Mouse (Mus musculus): ENCODE measurements at regions not wholly inside any gene's neighbourhood (a gene's known extent, or its start where the extent isn't known, plus 50 kb on each side); places are given as distances from the start of the nearest gene placed in this dataset.

DNA sequence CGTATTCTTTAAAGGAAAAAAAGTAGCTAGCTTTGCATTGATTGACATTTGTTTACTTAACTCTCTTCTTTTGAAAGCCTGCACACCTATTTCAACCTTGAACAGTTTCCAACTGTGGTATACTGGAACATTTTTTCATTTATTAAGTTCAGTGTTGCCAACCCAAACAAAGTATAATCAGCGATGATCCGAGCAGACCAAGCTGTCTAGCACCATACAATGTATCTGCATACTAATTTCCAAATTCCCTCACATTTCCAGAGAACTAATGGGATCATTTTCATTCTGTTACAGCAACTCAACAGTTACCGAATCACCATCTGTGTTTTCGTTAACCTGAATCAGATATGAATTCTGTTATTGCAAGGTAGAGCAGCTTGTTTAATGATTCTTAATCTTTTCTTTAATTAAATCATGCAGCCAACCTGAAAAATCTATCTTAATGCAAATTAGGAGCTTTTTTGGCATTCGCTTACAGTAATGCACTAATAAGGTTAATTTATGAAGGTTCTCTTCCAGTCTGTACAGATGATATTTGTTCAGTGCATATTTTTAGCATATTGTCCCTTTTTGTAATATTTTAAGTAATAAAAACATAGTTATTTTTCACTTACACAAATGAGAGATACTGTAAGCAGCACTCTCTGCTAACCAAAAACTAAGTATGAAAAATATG is 719.5 kb upstream of the Zeb2 start:
- DNase-seq: no peak

DNA sequence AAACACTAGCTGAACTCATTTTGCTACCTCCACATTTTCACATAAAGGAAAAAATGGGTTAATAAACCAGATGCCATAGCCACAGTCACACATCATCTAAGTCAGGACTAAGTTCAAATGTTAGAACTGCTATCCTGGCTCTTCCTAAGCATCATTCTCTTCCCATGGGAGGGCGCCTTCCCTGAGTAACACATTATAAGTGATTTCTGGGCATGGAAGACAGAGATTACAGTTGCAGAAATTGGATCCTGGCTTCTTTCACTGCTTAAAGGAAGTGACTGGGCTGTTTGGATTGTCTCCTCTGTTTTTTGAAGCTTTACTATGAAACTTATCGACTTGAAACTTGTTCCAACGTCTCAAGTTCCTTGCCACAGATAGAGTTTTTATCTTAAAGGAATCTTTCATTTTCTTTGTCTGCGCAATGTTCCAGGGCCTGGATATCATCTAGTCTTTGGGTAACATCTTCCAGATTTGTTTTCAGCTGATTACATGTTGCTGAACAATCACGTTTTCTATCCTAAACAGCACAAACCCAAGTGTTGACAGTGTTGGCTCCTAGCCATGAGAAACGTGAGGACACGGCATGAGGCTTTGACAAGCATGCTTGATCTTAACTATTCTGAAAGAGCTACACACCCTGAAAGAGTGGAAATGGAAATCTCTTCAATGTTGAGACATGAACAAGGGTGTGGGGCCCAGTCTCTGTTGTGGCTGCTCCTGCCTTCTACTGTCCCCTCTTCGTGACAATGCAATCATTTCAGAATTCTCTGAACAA is 700.9 kb upstream of the Zeb2 start:
- DNase-seq: no peak

DNA sequence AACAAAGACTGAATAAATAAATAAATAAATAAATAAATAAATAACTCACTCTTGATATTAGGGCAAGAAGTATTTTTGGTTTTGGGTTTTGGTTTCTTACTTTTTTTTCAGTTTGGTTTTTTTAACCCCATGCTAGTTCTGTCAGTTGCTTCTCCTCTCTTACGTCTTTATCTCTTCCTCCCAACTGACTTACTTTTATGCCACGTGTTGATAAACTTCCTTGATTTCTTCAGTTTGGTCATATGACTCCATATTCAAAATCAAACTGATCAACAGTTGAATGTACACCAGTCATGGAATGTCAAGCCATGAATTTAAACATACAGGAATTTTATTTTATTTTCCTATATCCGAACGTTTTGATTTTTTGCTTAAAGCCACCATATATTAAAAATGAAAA is 697.5 kb upstream of the Zeb2 start:
- no peak for DNase-seq

DNA sequence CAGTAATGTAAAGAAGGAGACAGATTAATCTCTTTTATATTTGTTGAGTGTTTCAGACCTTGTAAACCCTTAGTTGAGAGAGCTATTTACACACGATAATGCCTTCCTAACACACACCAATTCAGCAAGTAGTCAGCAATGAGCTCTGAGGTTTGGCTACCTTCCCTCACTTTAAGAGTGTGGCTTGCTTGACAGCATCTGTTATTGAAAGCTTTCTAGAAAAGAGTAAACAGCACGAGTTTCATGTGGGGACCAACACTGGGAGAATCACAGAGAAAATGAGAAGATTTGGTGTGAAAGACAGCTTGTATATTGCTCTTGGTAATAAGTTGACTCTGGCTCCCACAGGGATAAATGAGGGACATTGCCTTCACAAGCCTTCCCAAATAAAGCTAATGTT is 688.1 kb upstream of the Zeb2 start:
- no peak for DNase-seq

DNA sequence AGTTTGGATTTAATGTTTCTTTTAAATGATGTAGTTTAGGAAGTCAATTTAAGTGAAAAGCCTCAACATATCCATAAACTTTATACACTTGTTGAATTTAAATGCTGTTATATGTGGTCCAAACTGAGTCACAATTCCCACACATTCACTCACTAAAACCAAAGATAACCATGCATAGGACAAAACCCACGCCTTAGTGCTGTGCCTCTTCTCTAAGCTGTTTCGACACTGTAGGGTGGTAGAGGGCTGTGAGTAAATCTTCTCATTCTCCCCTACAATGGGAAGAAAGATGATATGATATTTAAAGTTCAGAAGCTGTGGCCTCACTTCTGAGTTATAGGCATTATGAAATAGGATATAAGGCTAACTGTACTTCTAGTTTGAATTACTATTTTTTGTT is 682.9 kb upstream of the Zeb2 start:
- DNase-seq: no peak

DNA sequence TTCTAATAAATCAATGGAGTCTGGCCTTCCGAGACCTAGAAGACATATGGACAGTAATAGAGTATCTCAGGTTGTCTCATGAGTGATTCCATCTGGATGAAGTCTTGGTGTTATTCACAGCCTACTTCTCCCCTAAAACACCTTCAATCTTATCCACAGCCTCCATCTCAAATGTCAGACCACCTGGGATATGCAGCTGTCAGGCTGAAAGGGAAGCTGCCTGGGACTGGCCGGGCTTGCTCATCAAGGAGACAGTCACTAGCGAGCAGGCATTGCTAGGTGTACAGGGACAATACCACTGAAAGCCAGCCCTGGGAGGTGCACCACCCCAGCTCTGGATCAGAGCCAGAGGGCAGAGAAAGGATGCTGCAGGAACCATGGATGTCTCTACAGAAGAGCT is 676.4 kb upstream of the Zeb2 start:
- DNase-seq: no peak

DNA sequence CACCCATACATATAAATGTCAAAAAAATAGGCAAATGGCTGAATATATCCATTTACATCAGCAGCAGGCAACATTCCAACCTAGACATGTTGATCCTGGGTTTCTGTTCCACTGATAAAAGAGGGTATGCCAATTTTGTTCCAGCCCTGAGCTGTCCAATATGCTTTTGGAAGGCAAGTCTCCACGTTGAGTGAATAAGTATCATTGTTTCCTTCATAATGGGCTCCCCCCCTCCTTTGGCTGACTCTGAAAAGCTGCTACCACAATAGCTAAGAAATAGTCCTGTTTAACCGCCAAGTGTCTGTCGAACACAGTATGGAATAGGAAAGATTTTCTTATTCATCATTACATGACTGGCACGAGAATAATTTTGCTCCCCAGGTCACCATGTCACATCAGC is 672.5 kb upstream of the Zeb2 start:
- DNase-seq: no peak

DNA sequence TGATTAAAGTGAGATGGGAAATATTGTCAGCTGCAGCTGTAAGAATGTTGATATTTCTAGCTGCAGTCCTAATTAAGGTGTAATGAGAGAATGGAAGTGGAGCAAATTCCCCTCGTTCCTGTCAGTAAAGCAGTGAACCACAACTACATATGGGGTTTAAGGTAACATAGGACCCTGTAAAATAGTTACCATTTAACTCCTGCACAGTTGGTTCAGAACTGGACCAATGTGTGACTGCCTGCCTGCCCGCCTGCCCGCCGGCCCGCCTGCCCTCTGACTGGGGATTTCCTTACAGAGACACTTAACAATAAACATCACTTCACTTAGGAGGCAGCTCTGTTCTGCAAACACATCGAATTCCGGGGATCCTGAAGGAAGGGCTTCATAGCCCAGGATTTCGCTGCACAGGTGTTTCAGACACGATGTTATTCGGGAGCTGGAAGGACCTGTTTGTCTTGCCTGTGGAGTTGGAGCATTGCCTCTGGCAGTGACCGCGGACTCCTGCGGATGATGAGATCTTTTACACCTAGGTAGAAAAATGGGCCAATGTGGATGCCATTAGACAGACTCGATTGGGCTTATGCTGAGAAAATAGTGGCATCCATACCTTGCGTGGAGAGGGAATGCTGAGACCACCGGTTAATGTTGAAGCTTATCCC is 670.7 kb upstream of the Zeb2 start:
- DNase-seq: no peak

DNA sequence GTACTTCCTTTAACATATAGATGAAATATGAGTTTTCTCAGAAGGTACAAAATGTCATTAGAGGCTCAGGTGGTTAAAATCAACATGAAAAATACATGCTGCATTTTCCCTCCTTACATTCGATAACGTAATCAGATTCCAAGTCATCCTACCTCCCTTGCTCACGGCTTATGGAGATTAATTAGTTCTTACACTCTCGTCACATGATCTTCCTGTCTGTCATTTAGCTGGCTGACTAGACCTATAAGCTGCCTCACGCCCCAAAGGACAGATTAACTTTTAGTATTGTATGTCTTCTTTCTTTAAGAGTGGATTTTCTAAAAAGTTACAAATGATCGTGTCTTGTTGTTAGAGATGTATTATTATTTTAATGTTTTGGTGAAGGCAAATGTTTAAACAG is 669.6 kb upstream of the Zeb2 start:
- DNase-seq: no peak

DNA sequence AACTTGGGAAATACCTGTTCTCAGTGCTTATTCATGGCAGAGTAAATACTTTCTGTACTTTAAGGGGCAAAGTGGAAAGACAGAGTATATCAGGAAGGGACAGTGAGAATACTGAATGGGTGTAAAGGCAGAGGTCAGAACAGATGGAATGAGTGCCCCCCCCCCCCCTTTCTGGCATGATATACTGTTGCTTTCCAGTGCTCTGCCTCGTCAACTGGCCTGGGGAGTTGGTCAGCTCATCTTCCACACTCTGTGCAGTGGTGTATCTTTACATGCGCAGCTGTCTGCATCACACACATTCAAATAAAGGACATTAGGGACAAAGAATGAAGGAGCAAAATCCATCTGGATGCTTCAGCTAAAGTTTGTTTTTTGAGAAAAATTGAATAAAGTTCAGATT is 668.5 kb upstream of the Zeb2 start:
- no peak for DNase-seq

DNA sequence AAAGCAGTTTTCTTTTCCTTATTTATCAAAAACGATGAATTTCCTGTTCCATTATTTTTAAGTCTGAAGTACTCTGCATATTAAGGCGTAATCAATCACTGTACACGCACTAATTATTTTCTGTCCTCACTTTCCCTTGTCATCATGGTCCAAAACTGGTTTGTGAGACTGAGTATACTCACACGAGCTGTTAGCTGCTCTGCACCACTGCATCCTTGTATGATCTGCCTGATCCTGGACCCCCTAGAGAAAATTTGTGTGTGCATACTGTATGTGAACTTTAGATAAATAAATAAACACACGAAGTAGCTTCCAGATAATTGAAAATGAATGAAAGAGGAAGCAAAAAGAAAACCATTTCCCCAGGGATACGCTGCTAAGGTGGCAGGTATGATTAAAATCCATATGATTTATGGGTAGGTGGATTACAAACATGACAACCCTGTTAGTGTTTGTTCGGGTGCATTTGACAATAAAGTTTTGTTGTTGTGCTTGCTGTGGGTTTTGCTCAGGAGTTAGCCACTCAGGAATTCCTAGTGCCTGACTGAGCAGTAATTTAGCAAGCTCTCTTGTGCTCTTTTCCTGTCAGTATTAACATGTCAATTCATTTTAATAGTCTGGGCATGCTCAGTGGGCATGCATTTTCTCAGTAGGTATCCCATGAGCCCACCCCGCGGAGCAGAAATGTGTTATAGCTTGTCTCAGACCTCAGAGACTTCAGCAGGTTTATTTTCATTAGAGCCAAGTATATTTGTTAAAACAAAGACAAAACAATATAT is 666.6 kb upstream of the Zeb2 start:
- no peak for DNase-seq

DNA sequence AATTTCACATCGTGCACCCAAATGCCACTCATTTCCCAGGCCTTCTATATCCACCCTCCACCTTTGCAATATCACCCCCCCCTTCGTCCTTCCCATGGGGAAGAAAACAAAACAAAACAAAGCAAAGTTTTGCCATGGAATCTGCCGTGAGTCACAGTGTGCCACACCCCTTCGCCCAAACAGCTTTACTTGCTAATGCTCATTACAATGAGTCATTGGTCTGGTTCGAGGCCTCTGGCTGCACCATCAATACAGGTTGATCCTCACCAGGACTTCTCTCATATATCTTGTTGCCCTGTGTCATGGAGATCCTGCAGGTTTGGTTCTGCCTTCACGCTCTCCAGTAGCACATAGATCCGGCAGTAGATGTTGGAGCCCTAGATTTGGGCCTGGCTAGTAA is 660.3 kb upstream of the Zeb2 start:
- DNase-seq: no peak

DNA sequence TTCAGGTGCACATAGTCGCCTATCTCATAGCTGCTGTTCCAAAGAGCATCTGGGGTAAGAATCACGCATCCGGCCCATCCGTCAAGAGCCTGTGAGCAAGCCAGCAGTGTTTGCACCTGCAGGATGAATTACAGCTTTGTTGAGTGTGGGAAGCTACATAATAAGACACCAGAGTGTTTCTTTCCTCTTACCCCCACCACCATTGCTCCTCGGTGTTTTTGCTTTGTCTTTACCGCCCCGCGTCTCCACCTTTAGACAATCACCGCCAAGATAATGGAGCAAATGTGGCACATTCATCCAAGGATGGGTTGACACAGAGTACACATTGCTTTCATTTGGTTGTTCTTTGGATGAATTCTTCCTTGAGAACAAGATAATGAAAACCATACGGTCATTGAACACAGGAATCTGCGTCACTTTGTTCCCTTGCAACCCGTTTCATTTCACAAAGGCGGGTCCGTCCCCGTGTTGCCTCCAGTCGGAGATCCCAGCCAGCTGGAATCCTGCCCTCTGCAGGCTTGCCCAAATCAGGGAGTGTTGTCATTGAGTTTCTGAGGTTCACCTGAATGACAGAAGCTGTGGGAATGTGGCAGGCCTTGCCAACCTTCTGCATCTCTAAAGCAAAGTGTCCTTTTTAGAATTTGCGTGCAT is 659.4 kb upstream of the Zeb2 start:
- DNase-seq: no peak

DNA sequence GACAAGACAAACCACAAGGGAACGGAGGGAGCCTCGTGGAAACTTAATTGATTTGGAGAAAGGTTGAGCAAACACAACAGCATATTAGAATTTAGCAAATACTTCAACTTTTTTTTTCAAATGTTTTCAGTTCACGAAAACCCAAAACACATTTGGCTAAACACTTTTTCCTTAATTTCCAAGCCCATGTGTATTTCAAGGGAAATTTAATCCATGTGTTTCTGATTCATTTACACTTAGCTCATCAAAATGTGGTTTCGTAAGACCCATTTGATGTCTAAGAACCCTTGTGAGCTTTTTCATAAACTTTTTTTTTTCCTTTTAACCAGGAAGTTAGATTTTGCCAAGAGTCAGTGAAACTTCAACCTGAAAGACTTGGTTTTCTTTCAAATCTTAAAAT is 658.5 kb upstream of the Zeb2 start:
- DNase-seq: no peak

DNA sequence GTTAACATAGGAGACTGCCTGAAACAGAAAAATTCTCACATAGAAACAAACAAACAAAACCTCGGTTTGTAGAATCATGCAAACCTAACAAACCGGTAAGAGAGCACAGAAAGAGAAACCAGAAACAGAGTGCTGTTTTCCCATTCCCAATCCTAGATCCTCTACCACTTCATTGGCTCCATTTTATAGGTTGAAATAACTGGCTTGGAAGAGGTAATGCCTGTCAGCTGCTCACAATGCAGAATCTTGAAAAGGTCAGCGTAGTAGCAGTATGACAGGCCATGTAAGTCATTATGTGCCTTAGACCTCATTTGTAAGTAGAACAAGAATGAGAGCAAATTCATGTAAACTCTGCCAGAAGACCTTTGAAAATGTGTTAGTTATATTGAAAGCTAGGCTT is 657.2 kb upstream of the Zeb2 start:
- DNase-seq: no peak

DNA sequence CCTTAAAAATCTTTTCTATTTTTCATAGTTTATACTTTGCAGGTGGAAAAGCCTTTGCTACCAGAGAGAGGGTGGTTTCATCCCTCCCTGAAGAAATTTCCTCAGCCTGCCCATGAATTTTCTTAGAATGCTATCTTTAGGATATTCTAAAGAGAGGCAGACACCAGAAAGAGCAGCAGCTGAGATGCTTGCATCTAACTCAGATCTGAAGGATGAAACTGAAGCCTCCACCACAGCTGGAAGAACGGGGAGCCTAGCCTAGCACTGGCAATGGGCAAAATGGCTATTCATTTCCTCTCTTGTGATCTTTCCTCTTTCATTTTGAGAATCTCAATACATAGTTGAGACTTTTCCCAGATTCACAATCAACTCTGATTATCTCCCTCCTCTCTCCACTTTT is 640.0 kb upstream of the Zeb2 start:
- DNase-seq: peak; percentile 7

DNA sequence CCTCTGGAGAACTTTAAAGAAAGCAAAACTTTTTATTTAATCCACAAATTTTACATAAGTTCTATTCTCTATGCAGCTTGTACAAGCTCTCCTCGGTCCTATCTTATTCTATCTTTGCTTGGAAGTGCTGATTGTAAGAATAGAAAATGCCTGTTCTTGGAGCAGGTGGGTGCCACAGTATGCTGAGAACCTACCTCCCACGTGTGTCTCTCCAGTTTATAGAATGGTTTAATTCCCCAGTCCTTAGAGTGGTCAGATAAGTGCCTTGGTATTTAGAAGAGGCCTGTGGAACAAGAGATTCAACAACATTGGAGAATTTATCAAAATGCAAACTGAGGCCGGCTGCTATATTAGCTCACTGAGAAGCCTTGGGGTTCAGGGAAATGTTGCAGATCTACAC is 639.2 kb upstream of the Zeb2 start:
- no peak for DNase-seq

DNA sequence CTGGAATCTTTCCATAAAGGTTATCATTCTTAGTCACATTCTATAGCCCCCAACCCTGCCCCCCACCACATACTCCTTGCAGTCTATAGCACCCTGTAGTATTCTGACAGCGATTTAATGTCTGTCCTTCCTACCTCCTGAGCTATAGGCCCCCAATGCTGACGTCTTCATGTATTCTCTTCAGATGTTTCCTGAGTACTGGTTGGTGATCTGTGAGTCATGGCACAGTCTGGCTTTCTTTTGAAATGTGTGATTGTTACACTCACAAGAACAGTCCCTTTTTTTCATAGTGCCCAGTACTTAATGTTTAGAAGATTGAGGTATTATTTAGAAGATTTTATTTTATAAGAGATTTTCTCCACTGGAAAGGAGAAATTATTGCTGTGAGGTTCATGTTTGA is 634.6 kb upstream of the Zeb2 start:
- no peak for DNase-seq

DNA sequence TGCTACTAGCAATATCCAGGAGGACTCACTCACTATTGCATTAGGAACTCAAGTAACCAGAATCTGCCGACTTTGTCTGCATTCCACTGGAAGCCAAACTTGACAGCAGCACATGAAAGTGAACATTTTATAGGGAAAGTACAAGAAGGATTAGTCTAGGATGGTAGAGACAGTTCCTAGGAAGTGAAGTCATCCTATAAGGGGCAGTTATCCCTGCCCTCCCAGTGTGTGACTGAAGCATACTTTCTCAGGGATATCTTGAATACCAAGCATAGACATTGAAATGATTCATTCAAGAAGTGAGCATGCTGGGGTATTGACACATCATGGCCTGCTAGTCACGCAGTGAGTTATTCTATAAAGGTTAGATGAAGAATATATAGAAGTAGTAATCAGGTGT is 632.2 kb upstream of the Zeb2 start:
- DNase-seq: no peak

DNA sequence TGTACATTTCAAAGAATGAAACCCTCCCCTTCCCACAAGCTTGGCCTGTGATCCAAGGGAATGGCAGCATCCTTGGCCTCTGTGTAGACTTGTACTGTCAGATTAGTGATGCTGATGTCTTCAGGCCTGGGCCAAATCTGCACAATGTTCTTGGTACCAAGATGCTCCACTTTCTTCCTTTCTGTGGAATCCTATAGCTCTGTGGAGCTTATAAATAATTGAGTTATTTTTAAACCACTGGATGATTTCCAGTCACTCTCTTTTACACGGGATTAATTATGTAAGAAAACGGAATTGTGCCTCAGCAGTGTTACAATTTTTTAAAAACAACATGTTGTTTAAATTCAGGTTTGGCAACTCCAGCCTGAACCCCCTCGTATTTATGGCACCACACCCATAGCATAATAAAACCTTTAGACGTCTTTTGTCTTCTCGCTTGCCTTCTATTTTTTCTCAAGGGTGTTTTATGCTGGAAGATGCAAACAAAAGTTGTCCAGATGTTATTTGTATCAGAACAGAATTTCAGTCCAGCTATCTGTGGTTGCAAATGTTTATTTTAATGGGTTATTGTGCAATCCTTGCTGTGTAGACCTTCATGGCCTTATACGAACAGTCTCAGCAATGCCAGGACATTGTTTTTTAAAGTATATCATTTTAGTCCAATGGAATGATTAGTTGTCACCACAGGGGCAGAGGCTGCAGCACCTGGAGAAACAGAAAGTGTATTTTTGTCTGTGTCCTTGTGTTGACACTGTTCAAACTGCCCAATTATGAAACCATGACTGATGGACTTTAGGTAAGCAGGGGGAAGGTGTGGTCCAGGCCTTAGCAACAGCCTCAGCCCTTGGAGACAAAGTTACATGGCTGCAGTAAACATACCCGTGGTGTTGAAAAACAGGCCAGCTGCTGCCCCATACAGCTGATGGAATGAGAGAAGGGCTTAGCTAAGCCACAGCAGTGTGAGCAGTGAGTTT is 630.4 kb upstream of the Zeb2 start:
- DNase-seq: no peak

DNA sequence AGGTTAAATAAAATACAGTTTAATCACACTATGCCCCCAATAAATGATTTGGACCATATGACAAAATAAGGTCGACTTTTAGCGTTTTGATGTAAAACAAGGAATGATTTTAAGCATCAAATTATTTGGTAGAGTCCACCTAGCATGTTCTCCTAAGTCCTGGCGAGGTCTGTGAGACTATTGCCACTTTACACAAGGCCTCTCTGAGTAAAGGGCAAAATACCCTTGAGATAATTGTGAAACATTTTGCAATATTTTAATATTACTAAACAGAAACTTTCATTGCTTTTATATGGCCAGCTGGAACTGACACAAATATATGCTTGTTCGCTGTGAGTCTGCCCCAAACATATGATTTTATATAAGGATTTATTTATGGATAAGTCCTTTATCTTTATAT is 629.4 kb upstream of the Zeb2 start:
- no peak for DNase-seq

DNA sequence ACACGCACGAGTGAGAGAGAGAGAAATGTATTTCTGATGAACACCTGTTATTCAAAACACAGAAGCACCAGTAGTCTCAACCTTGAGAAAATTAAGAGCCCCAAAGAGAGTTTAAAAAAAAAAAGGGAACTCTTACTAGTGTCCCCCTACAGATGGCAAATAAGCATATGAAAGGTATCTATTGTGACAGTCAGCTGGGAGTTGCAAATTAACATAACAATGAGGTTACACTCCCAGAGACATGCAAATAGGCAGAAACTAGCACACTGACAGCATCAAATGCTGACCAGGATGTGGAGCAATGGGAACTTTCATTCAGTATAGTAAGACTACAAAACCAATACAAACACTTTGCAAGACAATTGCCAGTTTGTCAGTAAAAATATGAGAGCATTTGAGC is 619.1 kb upstream of the Zeb2 start:
- no peak for DNase-seq

All from right cerebral cortex, postnatal 14 days (tissue).